Mouse (Mus musculus) C2C12 (cell line): ENCODE data around the gene Ffar2. TPM values are rescaled to one million over a fixed set of nuclear protein-coding genes. Genes with fewer than 3 reads are reported as not detected.

Experiments
- H3K27me3 ChIP-seq: one replicate; pipeline ENCODE4 v1.6.1; 2011; ENCODE audit not compliant: control insufficient read depth, insufficient read depth, insufficient read length
- H3K36me3 ChIP-seq: one replicate; pipeline ENCODE4 v1.6.1; 2011; ENCODE audit not compliant: control insufficient read depth, insufficient read depth
- H3K4me3 ChIP-seq: one replicate; pipeline ENCODE4 v1.5.1; 2011; ENCODE audit warnings: mild to moderate bottlenecking, control low read depth; ENCODE audit not compliant: poor library complexity, insufficient read depth, severe bottlenecking
- H3K79me2 ChIP-seq: one replicate; pipeline ENCODE4 v1.6.1; 2011; ENCODE audit not compliant: control insufficient read depth, insufficient read depth
- H3K79me3 ChIP-seq: one replicate; pipeline ENCODE4 v1.6.1; 2011; ENCODE audit warnings: low read depth, control low read depth
- H3ac ChIP-seq: one replicate; pipeline ENCODE3; 2011; ENCODE audit warnings: low read depth; ENCODE audit not compliant: control insufficient read depth, insufficient read length
- CEBPB ChIP-seq: IDR thresholded peaks from one replicate; pipeline ENCODE4 v1.6.1; 2011; ENCODE audit warnings: low read depth, mild to moderate bottlenecking, control low read depth, moderate library complexity
- CTCF ChIP-seq: IDR thresholded peaks from one replicate; pipeline ENCODE4 v1.5.1; 2011; ENCODE audit not compliant: control insufficient read depth, insufficient read depth, insufficient read length
- FOSL1 ChIP-seq: IDR thresholded peaks from one replicate; pipeline ENCODE4 v1.8.0; 2011; ENCODE audit warnings: mild to moderate bottlenecking, low read length; ENCODE audit not compliant: poor library complexity, insufficient read depth, severe bottlenecking
- MAX ChIP-seq: IDR thresholded peaks from one replicate; pipeline ENCODE4 v1.6.1; 2011; ENCODE audit warnings: mild to moderate bottlenecking, control low read depth
- MYOD1 ChIP-seq: IDR thresholded peaks from one replicate; pipeline ENCODE4 v1.6.1; 2011; ENCODE audit warnings: low read depth; ENCODE audit not compliant: control insufficient read depth, insufficient read length
- MYOG ChIP-seq: IDR thresholded peaks from one replicate; pipeline ENCODE4 v1.6.1; 2011; ENCODE audit not compliant: control insufficient read depth, insufficient read length; ENCODE audit errors: extremely low read depth
- USF1 ChIP-seq: IDR thresholded peaks from one replicate; pipeline ENCODE4 v1.6.1; 2011; ENCODE audit warnings: low read depth, mild to moderate bottlenecking, control low read depth, moderate library complexity
- polyA plus RNA-seq: library from polyadenylated mRNA; unstranded; fragments of >200 nt; fragmentation: generic; extraction: Trizol; gene quantifications from one replicate; pipeline ENCODE4 v1.2.1, GENCODE M21; 2012; ENCODE audit warnings: missing spikeins

The Ffar2 gene
- polyA plus RNA-seq, 1 experiment = not detected

GRCm38 (mm10) chr7:30859290-30859634 is 35.7 kb upstream of the Ffar2 start:
- H3ac ChIP-seq = no peak overlapping the region
- peaks cover 56% of the 10 kb centered on the region for H3K27me3 ChIP-seq
- H3K79me2 ChIP-seq = no peaks in the 10 kb centered on the region
- TF ChIP-seq FOSL1 (no peak), USF1 (no peak), CEBPB (no peak), MAX (no peak), CTCF (peak; percentile 15)
- no peaks in the 10 kb centered on the region for H3K36me3 ChIP-seq
- H3K4me3 ChIP-seq = no peak overlapping the region
- no peaks in the 10 kb centered on the region for H3K79me3 ChIP-seq

GRCm38 (mm10) chr7:30857746-30858145 is 34.2 kb upstream of the Ffar2 start:
- no peak for TF ChIP-seq MAX
- TF ChIP-seq CTCF = no peak
- no peak for TF ChIP-seq MYOG
- TF ChIP-seq FOSL1 = no peak
- no peak for TF ChIP-seq CEBPB
- no peak for TF ChIP-seq MYOD1
- no peak for TF ChIP-seq USF1
- peaks cover 54% of the 10 kb centered on the region for H3K27me3 ChIP-seq

GRCm38 (mm10) chr7:30856078-30856477 is 32.5 kb upstream of the Ffar2 start, which contains the start of gene Ffar3:
TSS of gene Ffar3 (minus strand) at chr7:30856178.
- Histone ChIP-seq H3K4me3 (no peak within 1 kb of the TSS), H3K27me3 (peaks cover 40% of the 10 kb centered on the region)
- TF ChIP-seq MAX = no peak
- TF ChIP-seq CTCF = no peak
- TF ChIP-seq FOSL1 = no peak
- no peak for TF ChIP-seq MYOG
- TF ChIP-seq USF1 = no peak
- TF ChIP-seq CEBPB = no peak
- no peak for TF ChIP-seq MYOD1

More at GRCm38 (mm10) chr7:30857746-30858145, 34.2 kb upstream of the Ffar2 start:
- H3K36me3 ChIP-seq = no peaks in the 10 kb centered on the region
- H3ac ChIP-seq = no peak overlapping the region
- H3K79me3 ChIP-seq = no peaks in the 10 kb centered on the region
- no peak overlapping the region for H3K4me3 ChIP-seq
- H3K79me2 ChIP-seq = no peaks in the 10 kb centered on the region

GRCm38 (mm10) chr7:30851421-30851820 is 27.8 kb upstream of the Ffar2 start:
- TF ChIP-seq USF1 = peak; percentile 39
- no peak for TF ChIP-seq CEBPB
- TF ChIP-seq FOSL1 = no peak
- peaks cover 26% of the 10 kb centered on the region for H3K27me3 ChIP-seq
- no peaks in the 10 kb centered on the region for H3K79me2 ChIP-seq
- H3ac ChIP-seq = no peak overlapping the region
- no peak overlapping the region for H3K4me3 ChIP-seq
- no peaks in the 10 kb centered on the region for H3K36me3 ChIP-seq
- H3K79me3 ChIP-seq = no peaks in the 10 kb centered on the region

More at GRCm38 (mm10) chr7:30856078-30856477, 32.5 kb upstream of the Ffar2 start, which contains the start of gene Ffar3:
- no peaks in the 10 kb centered on the region for H3K79me2 ChIP-seq
- H3K36me3 ChIP-seq = no peaks in the 10 kb centered on the region
- H3K79me3 ChIP-seq = no peaks in the 10 kb centered on the region
- H3ac ChIP-seq = no peak within 1 kb of the TSS

GRCm38 (mm10) chr7:30847934-30848333 is 24.4 kb upstream of the Ffar2 start:
- H3K79me2 ChIP-seq = no peaks in the 10 kb centered on the region
- H3K4me3 ChIP-seq = no peak overlapping the region
- no peaks in the 10 kb centered on the region for H3K27me3 ChIP-seq
- no peaks in the 10 kb centered on the region for H3K79me3 ChIP-seq
- H3K36me3 ChIP-seq = no peaks in the 10 kb centered on the region
- no peak overlapping the region for H3ac ChIP-seq
- TF ChIP-seq MYOD1 (no peak), MAX (no peak), FOSL1 (no peak), CEBPB (no peak), CTCF (no peak), USF1 (no peak), MYOG (no peak)

- Histone ChIP-seq H3ac (no peak overlapping the region), H3K27me3 (no peaks in the 10 kb centered on the region), H3K36me3 (no peaks in the 10 kb centered on the region), H3K79me3 (no peaks in the 10 kb centered on the region), H3K79me2 (no peaks in the 10 kb centered on the region), H3K4me3 (no peak overlapping the region)
- TF ChIP-seq CEBPB (no peak), MYOG (no peak), FOSL1 (no peak), MYOD1 (no peak), MAX (no peak), CTCF (no peak), USF1 (no peak)
Measured at GRCm38 (mm10) chr7:30847386-30847785, 23.8 kb upstream of the Ffar2 start.
